Mouse (Mus musculus) splenic B cell, adult 2 months (primary cell): ENCODE measurements around the gene Nog.

Experiments used
- DNase-seq: peaks from one replicate; pipeline ENCODE4 v3.0.0-alpha.2; 2011; ENCODE audit warnings: low read depth, low spot score
- H3K27me3 ChIP-seq: 2 replicates; pipeline ENCODE4 v1.6.1; 2012; ENCODE audit warnings: mild to moderate bottlenecking, low read length, moderate library complexity, mixed read lengths; ENCODE audit not compliant: control insufficient read depth, poor library complexity, insufficient read depth, severe bottlenecking
- H3K36me3 ChIP-seq: 2 replicates; pipeline ENCODE4 v1.6.1; 2012; ENCODE audit warnings: mild to moderate bottlenecking, low read length, moderate library complexity, mixed read lengths; ENCODE audit not compliant: control insufficient read depth, poor library complexity, insufficient read depth, severe bottlenecking

Gene Nog

GRCm38 (mm10) chr11:89302056-89302815, at the start of gene Nog:
Gene Nog (minus strand): TSS chr11:89302332.
- Histone ChIP-seq H3K36me3 (peaks cover 2% of the 10 kb centered on the region; the same call in 1 of the 2 replicates), H3K27me3 (peaks cover 9% of the 10 kb centered on the region; the same call in 1 of the 2 replicates)
- DNase-seq, result peak; percentile 19

GRCm38 (mm10) chr11:89340238-89340637, 38.1 kb upstream of the Nog start:
- Histone ChIP-seq H3K27me3 (peaks cover 1% of the 10 kb centered on the region; the same call in 1 of the 2 replicates), H3K36me3 (no peaks in the 10 kb centered on the region)
- DNase-seq, result no peak

- no peaks in the 10 kb centered on the region for H3K36me3 ChIP-seq
- H3K27me3 ChIP-seq, result peaks cover 1% of the 10 kb centered on the region; the same call in 1 of the 2 replicates
- no peak for DNase-seq
Observed at GRCm38 (mm10) chr11:89339783-89340182, 37.7 kb upstream of the Nog start.

GRCm38 (mm10) chr11:89337910-89338309, 35.8 kb upstream of the Nog start:
- H3K27me3 ChIP-seq, result peaks cover 1% of the 10 kb centered on the region; the same call in 1 of the 2 replicates
- no peak for DNase-seq

GRCm38 (mm10) chr11:89327089-89327881, 25.2 kb upstream of the Nog start:
- Histone ChIP-seq H3K36me3 (no peaks in the 10 kb centered on the region), H3K27me3 (no peaks in the 10 kb centered on the region)
- DNase-seq, result no peak

More at GRCm38 (mm10) chr11:89337910-89338309, 35.8 kb upstream of the Nog start:
- no peaks in the 10 kb centered on the region for H3K36me3 ChIP-seq

- Histone ChIP-seq H3K27me3 (no peaks in the 10 kb centered on the region), H3K36me3 (no peaks in the 10 kb centered on the region)
- DNase-seq, result no peak
Observed at GRCm38 (mm10) chr11:89321775-89322174, 19.6 kb upstream of the Nog start.

GRCm38 (mm10) chr11:89319675-89320074, 17.5 kb upstream of the Nog start:
- H3K27me3 ChIP-seq, result no peaks in the 10 kb centered on the region
- no peak for DNase-seq

GRCm38 (mm10) chr11:89318324-89318723, 16.2 kb upstream of the Nog start:
- DNase-seq, result no peak
- no peaks in the 10 kb centered on the region; the same call in 1 of the 2 replicates for H3K27me3 ChIP-seq

More at GRCm38 (mm10) chr11:89319675-89320074, 17.5 kb upstream of the Nog start:
- H3K36me3 ChIP-seq, result no peaks in the 10 kb centered on the region

GRCm38 (mm10) chr11:89317757-89318156, 15.6 kb upstream of the Nog start:
- Histone ChIP-seq H3K27me3 (no peaks in the 10 kb centered on the region; the same call in 1 of the 2 replicates), H3K36me3 (no peaks in the 10 kb centered on the region)
- no peak for DNase-seq

More at GRCm38 (mm10) chr11:89318324-89318723, 16.2 kb upstream of the Nog start:
- H3K36me3 ChIP-seq, result no peaks in the 10 kb centered on the region

GRCm38 (mm10) chr11:89314374-89314773, 12.2 kb upstream of the Nog start:
- DNase-seq, result no peak
- no peaks in the 10 kb centered on the region for H3K36me3 ChIP-seq
- no peaks in the 10 kb centered on the region; the same call in 1 of the 2 replicates for H3K27me3 ChIP-seq

GRCm38 (mm10) chr11:89312378-89312777, 10.2 kb upstream of the Nog start:
- DNase-seq, result no peak
- Histone ChIP-seq H3K36me3 (no peaks in the 10 kb centered on the region), H3K27me3 (no peaks in the 10 kb centered on the region; the same call in 1 of the 2 replicates)

GRCm38 (mm10) chr11:89310217-89310616, 8.1 kb upstream of the Nog start:
- no peaks in the 10 kb centered on the region; the same call in 1 of the 2 replicates for H3K27me3 ChIP-seq
- no peaks in the 10 kb centered on the region for H3K36me3 ChIP-seq
- DNase-seq, result no peak

GRCm38 (mm10) chr11:89303421-89303820, 1.3 kb upstream of the Nog start:
- peak; percentile 87 for DNase-seq
- peaks cover 2% of the 10 kb centered on the region; the same call in 1 of the 2 replicates for H3K36me3 ChIP-seq
- peaks cover 9% of the 10 kb centered on the region; the same call in 1 of the 2 replicates for H3K27me3 ChIP-seq

- H3K36me3 ChIP-seq, result peaks cover 2% of the 10 kb centered on the region; the same call in 1 of the 2 replicates
- peaks cover 9% of the 10 kb centered on the region; the same call in 1 of the 2 replicates for H3K27me3 ChIP-seq
- no peak for DNase-seq
Observed at GRCm38 (mm10) chr11:89302816-89303180, 666 bp upstream of the Nog start.
